Mouse (Mus musculus): ENCODE results near the gene Zfp536.
A peak's percentile ranks its signal among the peaks of the same experiment; 100 is the strongest.

Gene Zfp536

DNA sequence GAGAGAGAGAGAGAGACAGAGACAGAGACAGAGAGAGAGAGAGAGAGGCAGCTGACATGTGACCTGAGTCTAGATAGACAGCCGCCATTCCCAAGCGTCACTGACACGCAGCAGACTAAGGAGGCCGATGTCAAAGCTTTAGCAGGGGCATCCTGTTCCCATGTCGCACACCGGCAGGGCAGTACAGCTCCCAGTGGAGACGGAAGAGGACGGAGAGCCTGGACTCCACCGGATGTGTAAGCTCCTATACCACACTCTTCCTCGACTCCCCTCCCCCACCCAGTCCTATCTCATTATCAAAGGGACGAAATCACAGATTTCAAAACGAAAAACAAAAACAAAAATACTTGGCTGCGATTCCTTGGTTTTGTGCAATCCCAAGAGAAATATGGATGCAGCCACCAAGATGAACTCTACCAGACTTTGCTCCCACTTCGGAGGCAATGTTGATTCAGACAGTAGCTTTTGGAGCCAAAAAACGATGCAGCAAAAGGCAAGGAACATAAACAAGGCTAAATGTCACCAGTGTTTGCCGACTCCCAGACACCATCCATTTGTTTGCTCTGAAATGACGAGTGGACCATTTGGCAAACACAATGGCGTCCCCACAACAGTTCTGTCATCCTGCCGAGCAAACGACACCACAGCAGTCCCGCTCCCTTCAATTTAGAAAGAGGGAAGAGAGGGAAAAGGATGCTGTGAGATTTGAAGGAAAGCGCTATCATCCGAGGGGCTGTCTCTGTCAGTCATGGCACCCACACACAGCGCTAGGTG, 299.9 kb downstream of the Zfp536 start:
- ATAC-seq (ENCODE audit: low TSS enrichment), result no peak

DNA sequence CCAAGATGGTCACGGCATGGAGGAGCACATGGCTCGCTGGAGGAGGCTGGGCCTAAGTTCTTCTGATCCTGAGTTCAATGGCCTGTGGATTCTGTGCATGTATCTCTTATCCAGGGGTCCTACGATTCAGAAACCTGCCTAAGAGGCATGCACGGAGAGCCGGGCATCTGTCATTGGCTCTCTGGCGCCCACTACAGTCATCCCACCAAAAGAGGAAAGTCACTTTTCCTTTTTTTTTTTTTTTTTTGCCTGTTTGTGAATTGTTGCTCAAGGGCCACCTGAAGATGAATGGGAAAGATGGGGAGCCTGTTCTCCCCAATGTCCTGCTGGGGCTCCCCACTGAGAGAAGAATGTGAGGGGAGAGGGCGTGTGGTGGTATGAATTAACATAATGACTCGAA, 301.7 kb downstream of the Zfp536 start:
- ATAC-seq (ENCODE audit: low TSS enrichment), result no peak

DNA sequence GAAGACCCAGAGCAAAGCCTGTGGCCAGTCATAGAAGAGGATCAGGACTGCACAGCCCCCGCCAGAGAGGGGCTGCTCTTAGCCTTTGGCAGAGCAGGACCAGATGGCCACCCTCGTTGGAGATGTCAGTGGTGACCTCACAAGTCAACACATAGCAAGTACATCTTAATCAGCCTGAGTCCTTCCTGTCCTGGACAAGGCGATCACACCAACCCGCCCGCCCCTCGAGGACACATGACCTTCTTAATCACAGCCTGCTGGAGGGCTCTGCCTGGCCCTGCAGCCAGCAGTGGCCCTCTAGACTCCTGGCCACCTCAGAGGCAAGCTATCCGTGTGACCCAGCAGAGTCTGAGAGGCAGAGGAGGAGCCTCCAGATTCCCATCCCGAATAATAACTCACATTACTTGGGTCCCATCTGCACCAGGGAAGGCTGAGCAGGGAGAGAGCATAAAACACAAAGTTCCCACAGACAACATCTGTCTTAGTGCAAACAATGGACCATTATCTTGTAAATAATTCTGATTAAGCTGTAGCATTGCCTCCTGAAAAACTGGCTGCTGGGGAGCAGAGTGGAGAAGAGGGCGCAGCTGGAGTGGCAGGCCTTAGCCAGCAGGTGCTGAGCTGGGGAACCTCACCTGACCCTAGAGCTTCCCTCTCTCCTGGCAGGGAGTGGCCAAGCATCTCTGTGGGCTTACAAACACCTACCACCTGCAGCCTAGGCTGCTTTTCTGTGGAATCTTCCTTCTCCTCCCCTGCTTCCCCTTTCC, 306.8 kb downstream of the Zfp536 start:
- peak; percentile 31; the same call in 1 of the 2 replicates for ATAC-seq (ENCODE audit: low TSS enrichment)

DNA sequence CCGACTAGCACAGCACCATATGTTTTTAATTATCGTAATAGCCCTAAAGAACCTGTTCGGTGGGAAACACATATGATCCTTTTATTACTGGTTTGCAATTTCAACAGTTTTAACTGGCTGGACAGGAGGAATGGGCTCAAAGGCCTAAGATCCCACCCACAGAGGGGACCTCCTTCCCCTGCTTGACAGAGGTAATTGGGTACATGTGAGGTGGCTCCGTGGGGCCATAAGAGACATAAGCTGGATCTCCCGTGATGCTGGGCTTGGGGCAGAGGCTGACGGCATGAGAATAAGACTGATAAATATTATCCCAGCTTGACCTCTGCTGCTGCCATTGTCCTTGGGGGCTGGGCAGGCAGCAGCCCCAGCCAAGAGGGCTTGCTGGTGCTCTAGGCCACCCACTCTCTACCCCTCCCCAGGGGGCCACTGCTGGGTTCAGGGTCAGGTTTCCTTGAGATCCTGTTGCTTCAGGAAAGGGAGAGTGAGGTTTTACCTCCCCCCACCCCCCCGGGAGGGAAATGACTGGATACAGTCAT, 309.2 kb downstream of the Zfp536 start:
- no peak for ATAC-seq (ENCODE audit: low TSS enrichment)

DNA sequence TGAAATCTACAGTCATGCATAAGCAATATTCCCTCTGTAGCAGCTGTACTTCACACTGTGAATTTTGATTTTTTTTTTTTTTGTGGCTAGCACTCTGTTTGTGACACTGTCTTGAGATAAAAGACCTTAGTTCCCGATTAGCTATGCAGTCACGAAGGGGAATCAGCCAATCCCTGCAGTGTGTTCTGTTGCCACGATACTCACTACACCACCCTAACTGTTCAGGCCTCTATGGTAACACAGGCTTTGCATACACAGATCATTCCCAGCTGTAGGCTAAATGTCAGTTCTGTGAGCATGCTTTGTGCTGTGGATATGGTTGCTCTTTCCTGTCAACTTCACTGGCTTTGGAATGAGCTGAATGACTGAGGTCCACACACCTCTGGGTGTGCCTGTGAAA, 325.9 kb downstream of the Zfp536 start:
- no peak for ATAC-seq (ENCODE audit: low TSS enrichment)

DNA sequence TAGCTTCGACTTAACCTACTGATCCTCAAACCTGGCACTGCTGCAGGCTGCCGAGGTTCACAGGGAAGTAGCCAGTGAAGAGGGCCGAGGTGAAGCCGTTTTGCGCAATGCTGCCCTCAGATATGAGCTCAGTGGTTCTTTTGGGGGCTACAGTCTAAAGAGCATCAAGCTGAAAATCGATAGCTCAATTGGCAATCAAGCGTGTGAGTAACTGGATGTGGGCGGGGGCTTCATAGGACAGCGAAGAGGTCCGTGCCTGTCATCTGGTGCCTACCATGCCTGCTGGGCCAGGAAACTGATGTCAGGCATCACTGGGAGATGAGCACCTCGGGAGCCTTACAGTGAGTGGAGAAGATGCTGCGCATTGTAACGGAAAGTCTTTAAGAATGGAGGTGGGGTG, 333.5 kb downstream of the Zfp536 start:
- no peak for ATAC-seq (ENCODE audit: low TSS enrichment)

DNA sequence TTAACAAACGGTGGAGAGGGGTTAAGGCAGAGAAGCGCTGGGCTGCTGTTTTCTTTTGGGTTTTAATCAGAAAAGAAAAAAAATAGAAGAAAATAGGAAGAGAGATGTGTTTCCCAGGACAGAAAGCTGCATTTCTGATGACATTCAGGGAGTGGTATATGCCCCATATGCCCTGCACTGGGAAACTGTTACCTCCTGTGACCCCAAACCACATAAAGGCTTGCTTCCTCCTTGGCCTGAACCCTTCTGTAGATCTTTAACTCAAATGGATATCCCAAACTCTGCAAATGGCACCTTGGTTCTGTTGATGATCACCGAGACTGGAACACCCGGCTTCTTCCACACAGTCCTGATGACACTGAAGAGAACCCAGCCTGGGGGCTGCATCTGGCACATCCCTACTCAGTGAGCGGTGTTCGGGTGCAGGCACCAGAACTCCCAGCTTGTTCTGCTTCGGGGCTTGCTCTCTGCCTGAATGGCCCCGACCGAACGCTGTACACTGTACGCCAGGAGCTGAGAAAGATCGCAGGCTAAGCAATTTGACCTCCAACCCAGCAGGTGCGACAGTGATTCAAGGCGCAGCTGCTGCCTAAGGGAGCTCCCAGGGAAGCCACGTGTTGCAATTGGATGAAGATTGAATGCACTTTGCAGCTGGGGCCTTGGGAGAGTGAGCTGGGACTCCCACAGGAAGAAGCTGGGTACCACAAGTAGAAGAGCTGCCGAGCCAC, 334.2 kb downstream of the Zfp536 start:
- ATAC-seq (ENCODE audit: low TSS enrichment), result no peak

DNA sequence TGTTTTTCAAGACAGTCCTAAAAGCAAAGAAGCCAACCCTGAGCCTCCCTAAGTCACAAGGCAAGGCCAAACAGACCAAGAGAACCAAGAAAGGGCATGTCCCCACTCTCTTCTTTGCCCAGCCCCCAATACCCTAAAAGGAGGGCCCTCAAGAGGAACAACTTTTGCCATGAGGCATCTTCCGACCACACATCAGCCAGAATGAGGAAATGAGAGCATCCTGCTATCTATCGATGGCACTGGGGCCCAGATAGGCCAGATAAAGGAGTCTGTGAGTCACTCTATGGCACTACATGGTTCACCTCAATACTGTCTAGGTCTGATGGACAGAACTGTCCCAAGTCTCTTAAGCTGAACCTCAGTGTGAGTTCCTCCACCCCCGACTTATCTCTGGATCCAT, 335.6 kb downstream of the Zfp536 start:
- ATAC-seq (ENCODE audit: low TSS enrichment), result no peak

DNA sequence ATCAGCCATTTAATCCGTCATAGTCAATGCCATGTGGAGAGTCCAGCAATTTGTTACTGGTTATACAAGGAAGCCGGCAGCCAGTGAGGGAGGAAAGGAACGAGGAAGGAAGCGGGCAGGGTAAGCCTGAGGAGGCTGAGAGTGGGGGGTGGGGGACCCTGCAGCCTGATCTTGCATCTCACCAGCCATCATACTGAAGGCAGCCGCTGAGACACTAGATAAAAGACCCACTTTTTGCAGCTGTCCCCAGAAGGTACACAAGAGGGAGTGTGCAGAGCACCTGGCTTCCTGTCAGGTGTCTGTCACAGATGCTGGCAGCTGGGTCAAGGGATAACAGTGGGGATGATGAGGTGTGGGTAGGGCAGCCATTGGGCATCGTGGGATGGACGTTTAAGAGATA, 340.3 kb downstream of the Zfp536 start:
- no peak for ATAC-seq (ENCODE audit: low TSS enrichment)

DNA sequence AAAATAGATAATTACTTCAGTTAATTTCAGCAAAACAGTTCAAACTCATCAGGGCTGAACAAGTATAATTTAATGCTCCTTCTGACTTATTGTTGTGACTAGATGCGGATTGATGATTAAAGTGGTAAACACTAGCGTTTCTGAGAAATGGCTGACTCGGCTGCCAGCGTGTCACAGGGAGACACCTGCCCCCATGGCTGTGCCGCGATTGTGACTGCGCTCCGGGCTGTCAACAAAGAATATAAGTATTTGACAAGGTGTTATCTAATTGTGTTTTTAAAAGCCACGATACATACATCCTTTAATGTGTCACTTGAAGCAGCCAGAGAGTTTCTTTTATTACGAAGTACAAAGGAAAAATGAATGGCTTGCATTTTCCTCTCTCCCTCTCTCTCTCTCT, 342.0 kb downstream of the Zfp536 start:
- ATAC-seq (ENCODE audit: low TSS enrichment), result no peak

DNA sequence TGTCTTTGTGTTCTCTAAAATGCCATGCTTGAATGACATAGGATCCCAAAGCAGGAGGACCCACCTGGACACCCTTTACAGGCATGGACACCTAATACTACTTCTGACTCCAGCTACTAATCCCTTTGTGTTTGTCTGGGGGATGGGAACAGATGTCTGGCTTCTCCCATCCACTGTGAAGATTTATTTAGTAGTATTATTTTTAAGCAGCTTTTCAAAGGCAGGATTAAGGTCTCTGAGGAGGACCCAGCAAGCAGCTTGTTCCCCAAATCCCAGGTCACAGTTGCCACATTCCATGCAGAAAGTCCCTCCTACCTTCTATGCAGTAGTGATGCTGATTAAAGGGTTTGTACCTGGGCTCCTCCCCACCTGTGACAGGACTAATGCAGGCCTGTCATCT, 347.4 kb downstream of the Zfp536 start:
- no peak for ATAC-seq (ENCODE audit: low TSS enrichment)

DNA sequence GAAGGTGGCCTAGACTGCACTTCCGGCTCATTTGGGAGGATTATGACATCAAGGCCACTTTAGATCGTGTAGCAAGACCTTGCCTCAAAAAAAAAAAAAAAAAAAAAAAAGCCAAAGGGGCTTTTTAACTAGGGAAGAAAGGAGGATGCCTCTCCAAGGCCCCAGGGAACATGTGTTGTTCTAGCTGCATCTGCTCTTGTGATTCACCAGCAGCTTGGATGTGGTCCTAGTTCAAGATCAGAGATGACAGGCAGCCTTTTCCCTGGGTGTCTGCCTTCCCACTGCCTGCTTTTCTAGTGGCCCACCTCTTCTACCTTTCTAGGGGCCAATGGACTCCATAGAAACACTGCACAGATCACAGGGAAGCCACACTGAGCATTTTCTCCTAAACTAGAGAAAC, 350.5 kb downstream of the Zfp536 start:
- no peak for ATAC-seq (ENCODE audit: low TSS enrichment)
